Mouse (Mus musculus): ENCODE measurements around the gene Map3k5.
A peak's percentile ranks its signal among the peaks of the same experiment; 100 is the strongest.

The Map3k5 gene

DNA sequence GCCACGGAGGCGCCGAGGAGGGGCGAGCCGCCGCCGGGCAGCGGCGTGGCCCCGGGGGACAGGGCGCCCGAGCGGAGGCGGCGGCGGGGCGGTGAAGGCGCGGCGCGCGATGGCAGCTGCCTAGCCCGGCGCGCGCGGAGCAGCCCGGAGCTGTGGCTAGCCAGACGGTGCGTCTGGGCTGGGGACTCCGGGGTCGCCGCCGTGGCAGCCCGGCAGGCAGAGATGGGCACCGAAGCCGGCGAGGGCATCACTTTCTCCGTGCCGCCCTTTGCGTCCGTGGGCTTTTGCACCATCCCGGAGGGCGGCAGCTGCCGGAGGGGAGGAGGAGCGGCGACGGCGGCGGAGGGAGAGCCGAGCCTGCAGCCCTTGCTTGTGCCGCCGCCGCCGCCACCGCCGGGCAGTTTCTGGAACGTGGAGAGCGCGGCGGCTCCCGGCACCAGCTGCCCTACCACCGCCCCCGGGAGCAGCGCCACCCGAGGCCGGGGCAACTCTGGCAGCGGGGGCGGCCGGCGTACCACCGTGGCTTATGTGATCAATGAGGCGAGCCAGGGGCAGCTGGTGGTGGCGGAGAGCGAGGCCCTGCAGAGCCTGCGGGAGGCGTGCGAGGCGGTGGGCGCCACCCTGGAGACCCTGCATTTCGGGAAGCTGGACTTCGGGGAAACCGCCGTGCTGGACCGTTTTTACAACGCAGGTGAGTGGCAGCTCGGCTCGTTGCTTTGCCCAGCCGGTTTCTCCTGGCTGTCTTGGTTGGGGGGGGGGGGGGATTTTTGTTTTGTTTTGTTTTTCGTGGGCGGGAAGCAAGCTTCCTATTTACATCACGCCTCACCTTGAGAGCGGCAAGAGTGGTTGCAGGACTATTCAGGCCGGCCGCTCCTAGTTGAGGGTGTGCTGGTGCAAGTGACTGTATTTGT lies at the start of gene Map3k5:
Gene Map3k5 (plus strand): TSS at position 89 of the 911 bp plus-strand sequence.
- DNase-seq = no peak

DNA sequence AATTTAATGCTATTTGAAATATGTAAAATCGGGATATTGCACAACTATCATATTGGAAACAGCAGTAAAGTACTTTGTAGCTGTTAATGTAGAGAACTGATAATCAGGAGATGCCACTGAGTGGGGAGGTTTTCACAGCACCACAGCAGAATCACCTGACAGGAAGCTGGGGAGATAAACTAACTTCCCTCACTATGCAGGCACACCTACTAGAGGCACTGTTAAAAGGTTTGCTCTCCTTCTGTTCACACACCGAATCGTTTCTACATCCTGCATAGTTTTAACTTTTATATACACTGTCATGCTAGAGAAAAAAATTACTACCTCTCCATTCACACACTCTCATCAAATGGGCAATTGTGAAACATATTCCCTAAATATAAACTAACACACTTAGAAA lies 48.0 kb upstream of the Map3k5 start:
- DNase-seq = no peak

DNA sequence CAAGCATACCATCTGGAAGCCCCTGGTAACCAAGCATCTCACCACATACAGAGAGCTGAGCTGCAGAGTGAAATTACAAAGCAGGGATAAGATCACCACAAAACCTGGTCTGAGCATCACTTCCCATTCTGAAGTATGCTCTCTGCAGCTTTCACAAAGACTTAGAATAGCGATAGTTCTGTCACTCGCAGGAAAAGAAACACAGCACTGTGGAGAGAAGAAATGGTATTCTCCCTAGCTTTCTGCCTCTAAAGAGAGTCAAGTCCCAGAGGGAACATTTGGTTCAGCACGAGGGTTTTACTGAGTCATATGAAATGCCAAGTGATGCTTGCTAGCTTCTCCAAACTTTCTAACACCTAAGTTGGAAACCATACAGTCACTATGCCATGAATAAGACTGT lies 44.4 kb upstream of the Map3k5 start:
- DNase-seq = peak; percentile 22

DNA sequence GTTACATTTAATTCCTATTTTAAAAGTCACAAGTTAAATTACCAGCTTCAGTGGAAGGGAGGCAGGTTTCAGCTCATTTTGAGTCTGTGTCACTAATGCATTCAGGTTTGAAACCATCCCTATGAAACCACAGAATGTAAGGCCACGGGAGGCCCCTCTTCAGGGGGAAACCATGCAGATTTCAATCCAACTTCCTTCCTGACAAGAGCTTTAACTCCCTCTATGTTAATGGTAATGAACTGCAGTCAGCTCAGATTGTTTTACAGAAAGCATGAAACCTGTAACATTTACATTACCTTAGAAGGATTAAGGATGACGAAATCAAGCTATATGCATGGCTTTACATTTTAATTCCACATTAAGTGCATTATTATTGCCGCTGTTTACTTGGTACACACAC lies 42.6 kb upstream of the Map3k5 start:
- no peak for DNase-seq

DNA sequence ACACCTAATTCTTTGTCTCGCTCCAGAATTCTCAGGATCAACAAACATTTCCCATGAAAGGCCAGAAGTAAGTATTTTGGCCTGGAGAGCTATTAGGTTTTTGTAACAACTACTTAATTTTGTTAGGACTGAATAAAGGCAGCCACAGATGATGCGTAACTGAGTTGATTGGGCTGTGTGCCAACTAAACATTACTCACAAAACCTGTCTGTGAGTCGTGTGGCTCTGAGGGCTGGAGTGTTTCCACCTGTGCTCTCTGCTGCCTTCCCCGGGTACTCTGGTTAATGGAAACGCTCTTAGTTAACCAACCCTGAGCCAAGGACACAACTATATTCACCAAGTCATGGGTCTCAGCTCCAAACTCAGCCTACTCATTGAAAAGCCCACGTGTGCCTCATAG lies 41.1 kb upstream of the Map3k5 start:
- no peak for DNase-seq

DNA sequence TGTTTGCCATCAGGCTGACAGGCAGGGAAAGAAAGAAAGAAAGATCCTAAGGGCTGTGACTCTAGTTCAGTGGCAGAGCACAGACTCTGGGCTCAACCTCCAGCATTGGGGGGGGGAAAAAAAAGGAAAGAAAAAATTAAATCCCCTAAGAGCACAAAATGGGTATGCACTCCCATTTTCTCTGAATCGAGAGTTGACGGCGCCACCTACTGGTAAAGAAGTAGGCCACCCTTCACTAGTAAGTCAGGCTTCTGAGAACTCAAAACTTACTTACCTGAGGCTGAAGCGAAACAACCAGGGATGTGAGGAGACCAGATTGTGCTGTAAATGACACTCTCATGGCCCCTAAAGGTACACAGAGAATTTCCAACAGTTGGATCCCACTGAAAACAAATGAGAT lies 40.3 kb upstream of the Map3k5 start:
- peak; percentile 61 for DNase-seq

DNA sequence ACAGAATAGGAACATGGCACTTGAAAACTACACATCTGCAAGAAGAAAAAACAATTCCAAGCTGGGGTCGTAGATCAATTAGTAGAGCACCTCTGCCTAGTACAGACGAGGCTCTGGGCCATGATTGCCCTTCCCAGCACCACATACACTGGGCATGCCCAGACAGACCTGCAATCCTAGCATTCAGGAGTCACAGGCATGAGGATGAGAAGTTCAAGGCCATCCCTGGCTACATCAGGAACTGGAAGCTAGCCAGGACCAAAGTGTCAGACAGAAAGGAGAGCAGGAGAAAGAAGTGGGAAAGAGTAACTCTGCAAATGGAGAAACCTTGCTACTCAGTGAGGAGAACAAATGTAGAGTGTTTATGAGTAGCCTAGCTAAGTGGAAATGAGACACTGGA lies 34.1 kb upstream of the Map3k5 start:
- peak; percentile 82 for DNase-seq

DNA sequence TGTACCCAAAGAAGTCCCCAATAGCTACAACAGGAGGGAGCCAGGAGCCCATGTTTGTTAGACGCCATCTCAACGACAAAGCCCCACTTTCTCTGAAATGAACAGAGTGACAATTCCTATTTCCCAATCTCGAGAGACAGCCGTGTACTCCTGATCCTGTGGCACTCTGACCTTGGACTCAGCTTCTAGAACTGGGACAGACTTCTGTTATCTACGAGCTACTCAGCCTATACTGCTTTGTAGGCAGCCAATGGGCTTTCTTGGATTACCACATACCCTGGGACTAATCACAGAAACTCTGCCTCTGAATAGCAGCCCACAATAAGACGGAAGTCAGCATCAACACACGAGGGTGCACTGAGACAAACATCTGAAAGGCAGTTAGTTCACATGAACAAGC lies 32.3 kb upstream of the Map3k5 start:
- peak; percentile 70 for DNase-seq

DNA sequence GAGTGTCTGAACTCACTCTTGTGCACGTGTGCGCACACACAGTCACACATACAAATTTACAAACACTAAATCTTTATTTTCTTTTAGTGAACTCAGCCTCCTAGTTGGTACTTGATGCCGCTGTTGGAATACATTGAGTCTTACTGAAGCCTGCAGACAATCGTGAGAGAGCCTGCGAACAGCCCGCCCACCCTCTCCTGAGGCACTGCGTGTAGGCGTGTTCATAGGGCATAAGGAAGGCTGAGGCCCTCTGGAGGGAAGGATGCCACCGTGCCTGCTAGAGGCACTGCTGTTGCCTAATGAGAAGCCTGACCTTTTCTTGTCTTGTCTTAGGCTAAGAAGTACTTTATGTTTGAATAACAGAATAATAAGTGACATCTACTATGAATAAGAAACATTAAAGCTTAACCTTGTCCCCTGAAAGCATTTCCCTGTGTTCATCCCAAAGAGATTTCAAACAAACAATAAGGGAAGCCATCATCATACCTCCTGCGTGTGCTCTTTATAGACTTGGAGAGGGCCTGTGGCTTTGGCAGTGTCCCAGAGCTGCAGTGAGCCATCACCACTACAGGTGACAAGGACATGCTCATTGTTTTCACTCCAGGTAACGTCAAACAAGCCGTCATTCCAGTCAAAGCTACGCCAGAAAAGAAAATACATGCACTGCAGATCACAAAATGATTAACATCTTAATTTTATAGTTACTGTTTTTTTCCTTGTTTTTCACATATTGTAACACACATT lies 30.0 kb upstream of the Map3k5 start:
- peak; percentile 56 for DNase-seq

DNA sequence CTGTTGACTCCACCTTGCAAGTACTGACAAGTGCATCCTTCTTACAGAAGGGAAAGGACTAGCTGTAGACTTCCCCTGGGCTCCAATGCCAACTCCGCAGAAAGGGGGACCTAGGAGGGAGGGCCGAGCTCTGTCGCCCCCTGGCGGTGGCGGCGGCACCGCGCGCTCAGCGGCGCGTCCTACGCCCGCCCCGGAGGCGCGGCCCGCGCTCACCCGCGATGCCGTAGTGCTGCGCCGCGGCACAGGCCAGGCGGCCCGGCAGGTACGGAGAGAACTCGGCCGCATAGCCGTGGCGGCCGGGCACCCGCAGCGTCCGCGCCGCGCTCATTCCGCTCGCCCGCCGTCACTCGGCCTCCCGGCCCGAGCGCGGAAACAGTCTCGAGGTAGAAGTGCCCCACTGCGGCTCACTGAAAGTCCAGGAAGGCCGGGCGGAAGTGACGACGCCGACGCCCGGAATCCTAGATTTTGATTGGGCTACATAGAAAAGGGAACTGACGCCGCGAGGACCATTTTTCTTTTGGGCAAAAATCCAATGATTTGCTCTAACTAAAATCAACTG lies 26.9 kb upstream of the Map3k5 start, which contains the start of gene Pex7:
Gene Pex7 (minus strand): TSS at position 444 of the 559 bp plus-strand sequence.
- peak; percentile 99 for DNase-seq

DNA sequence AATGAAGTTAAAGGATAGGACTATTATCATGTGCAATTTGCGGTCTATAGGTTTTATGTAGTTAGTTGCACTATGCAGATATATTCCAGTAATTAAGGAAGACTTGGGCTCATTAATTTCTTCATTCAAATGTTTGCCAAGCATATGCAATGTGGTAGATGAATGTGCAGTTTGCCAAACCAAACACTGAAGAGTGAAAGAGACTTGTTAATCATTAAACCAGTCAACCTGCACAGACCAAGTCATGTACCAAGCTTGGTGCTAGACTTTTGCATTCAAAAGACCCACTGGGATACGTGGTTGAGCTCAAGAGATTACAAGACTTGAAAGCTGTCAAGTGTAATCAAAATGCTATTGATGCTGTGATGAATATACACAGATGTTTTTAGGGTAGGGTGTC lies 26.2 kb upstream of the Map3k5 start:
- DNase-seq = peak; percentile 80

DNA sequence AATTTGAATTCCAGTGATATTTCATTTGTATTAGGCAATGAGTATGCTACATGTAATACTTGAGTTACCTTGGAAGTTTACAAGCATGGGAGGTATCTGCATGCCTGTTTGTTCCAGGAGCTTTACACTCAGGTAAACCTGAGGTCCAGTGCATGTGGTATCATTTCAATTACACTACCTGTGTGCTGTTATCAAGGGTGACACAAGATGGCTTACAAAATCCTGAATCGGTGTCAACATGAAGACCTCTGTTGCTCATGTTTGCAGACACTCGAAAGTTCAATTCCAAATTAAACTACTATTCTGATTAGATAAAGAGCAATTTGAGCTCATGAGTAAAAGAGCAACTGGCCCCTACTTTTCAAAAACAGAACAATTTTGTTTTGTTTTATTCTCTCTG lies 23.8 kb upstream of the Map3k5 start:
- peak; percentile 55 for DNase-seq

DNA sequence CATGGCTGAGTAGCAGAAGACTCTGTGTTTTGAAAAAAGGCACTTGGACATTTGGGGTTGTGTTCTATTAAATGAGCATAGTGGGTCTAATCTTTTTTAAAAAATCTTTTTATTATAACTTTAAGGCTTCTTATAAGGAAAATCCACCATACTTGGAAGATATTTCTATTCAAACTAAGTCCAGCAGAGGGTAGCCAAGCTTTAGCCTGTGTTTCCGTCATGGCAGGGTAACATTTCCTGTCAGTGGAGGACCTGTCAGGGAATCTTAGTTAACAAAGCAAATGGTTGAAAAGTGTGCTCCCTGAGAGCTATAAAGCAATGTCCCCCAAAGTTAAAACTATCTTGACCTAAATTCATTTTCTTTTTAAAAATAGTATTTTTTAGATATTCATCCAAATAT lies 22.7 kb upstream of the Map3k5 start:
- DNase-seq = peak; percentile 18

DNA sequence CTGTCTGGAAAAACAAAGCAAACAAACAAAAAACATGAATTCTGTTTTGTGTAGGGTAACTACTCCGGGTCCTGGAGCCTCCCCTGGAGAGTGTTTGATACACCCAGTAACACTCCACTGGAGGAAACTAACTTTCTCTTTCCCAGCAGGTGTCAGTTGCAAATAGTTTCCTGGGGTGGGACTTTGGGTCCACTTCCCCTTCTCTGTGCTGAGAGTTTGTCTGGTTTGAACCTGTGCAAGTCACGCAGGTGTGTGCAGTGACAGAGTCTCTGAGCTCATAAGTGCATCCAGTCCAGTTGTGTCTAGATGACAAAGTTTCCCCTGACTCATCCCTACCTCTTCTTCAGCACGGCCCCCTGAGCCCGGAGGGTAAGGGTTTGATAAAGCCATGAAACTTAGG lies 20.5 kb upstream of the Map3k5 start:
- peak; percentile 39 for DNase-seq

DNA sequence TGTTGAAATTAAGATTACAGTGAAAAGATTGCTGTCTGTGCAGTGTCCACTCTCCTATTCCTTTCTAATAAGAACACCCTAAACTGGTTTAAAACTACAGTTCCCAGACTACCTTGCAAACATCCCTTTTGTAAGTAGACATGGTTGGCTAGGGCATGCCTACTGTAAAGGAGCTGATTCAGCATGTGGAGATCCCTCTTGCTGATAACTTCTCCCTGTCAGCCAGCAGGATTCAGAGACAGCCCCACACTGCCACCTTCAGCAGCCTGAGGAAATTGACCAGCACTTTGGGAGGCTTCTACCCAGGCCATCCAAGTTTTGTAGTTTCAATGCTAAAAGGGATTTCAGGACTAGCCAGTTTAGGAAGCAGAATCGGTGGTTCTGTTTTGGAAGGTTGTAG lies 19.0 kb upstream of the Map3k5 start:
- peak; percentile 96 for DNase-seq

DNA sequence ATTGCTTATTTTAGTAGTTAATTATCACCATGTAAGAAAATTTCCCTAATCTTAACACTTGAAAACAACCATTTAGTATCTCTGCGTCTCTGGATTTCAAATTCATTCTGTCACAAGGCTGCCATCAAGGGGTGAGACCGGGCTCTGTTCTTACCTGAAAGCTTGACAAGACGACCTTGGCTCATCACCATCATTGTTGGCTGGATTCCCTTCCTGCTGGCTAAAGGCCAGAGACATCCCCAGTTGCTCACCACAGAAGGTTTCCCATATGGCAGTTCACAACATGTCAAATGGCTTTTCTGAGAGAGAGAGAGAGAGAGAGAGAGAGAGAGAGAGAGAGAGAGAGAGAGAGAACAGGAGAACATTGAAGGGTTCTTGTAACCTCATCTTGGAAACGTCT lies 11.9 kb upstream of the Map3k5 start:
- peak; percentile 14 for DNase-seq

DNA sequence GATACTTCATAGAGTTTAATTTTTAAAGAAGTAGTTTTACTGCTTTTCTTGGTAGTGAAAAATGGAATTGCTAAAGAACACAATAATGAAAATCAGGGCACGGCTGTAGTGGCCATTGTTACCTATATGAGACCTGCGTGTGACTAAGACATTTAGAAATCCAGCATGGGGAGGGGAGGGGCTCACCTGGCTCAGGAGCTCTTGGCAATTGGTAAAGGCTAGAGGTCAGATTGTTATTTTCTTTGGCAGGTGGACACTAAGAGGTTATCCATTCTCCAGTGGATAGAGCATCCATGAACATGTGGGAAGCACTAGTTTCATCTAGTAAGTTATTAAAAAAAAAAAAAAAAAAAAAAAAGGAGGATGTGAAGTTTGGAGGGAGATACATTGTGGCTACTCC lies 10.0 kb upstream of the Map3k5 start:
- DNase-seq = peak; percentile 58

DNA sequence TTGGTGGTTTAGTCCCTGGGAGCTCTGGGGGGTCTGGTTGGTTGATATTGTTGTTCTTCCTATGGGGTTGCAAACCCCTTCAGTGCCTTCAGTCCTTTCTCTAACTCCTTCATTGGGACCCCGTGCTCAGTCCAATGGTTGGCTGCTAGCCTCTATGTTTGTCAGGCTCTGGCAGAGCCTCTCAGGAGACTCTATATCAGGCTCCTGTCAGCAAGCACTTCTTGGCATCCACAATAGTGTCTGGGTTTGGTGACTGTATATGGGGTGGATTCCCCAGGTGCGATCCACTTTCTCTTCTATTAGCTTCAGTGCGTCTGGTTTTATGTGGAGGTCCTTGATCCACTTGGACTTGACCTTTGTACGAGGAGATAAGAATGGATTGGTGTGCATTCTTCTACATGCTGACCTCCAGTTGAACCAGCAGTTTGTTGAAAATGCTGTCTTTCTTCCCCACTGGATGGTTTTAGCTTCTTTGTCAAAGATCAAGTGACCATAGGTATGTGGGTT lies 7.8 kb upstream of the Map3k5 start:
- DNase-seq = peak; percentile 92

DNA sequence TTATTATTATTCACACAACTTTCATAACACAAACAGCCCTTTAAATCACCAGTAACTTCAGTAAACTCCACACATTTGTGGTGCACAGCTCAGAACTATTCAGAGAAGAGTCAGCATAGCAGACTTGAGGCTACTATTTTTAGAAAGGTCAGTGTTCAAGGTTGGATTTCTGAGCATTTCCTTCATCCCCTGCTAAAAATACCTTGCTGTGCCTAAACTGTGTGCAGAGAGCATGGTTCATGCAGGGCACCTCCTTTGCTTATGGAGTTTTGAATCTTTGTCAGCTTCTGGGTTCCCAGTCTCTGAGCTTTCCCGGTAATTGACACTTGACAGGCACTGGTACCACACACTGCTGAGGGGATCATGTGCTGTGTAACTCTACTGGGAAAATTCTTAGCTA lies 6.1 kb upstream of the Map3k5 start:
- DNase-seq = peak; percentile 83

DNA sequence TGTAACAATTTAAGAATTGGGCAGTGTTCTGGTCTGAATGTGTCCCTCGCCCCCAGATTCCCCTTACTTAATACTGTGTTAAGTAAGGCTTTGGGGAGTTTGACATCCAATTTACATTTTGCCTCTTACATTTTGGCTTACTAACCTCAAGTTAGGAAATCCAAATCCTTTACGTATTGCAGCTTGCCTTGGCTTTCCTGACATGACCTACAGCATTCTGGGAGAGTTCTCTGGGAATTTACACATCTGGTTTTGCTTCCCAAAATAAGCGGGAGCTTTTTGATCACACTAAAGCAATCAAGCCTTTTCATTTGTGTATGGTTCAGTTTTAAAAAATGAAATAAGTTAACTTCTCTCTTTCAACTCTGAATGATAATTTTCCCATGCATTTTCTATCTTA lies 1.3 kb upstream of the Map3k5 start:
- DNase-seq = no peak

DNA sequence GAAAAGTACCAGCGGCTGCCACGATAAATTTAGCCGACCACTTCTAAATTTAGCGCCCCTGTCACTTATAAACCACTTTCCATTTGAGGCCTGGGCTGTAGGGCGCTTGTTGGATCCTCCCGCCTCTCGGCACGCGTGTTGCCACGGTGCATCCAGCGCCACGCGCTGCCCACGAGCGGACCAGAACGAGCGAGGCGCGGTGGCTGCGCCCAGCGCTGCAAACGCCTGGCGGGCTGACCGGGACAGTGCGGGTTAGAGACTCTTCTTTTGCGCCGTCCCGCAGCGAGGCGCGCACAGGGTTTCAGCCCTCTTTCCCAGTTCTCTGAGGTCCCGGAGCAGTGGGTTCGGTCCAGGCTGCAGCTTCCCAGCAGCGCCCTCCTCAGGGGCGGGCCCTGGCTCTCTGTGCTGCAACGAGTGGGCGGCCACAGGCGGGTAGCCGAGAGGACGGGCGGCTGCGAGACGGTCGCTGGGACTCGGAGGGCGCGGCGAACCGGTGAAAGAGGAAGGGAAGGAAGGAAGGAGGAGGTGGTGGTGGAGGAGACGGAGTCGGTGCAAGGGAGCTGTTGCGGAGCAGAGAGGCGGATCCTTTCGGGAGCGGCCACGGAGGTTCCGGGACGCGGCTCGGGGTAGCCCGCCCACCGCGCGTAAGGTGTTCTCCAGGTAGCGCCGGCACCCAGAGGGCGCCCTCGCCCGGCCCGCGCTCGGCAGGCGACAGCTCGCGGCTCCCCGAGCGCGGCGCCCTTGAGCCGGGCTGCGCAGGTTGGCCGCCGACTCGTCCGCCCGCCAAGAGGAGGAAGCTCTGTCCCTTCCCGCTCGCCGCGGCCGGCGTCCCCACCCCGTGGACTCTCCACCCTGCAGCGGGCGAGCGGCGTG lies 525 bp upstream of the Map3k5 start:
- DNase-seq = peak; percentile 99

DNA sequence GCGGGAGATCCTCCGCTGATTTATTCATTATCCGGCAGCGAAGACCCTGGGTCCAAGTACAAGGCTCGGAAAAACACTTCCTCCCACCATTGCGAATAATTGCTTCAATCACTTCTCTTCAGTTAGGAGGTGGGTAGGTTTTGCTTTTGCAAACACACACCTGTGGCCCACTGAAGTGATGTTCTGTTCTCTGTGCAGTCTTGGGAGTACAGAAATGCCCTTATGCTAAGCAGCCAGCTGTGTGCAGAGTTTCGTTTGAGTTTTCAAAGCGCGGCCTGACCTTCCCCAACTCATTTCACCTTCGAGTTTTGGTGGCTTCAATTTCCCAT lies 987 bp downstream of the Map3k5 start:
- DNase-seq = no peak

Data from heart, adult 11 months (tissue).